Mouse (Mus musculus) hindbrain, embryonic 15.5 days (tissue): ENCODE results near the gene Zkscan6. TPM values are rescaled to one million over a fixed set of nuclear protein-coding genes. Genes with fewer than 3 reads are reported as not detected.

Experiments
- ATAC-seq: fragments of 200-750 bp; cut with Nextera tagmentation; 2 replicates; pipeline ENCODE4 v1.8.0; 2017; ENCODE audit warnings: low read depth, moderate number of reproducible peaks, moderate TSS enrichment; ENCODE audit not compliant: low FRiP score
- H3K27ac ChIP-seq: fragments of 300-500 bp; sonication (generic); replicated peaks from 2 replicates; pipeline ENCODE4 v1.5.1; 2015; ENCODE audit warnings: mild to moderate bottlenecking, inconsistent platforms
- H3K27me3 ChIP-seq: fragments of 300-500 bp; sonication (generic); 2 replicates; pipeline ENCODE4 v1.6.1; 2015; ENCODE audit warnings: control low read depth, inconsistent platforms
- H3K36me3 ChIP-seq: fragments of 300-500 bp; sonication (generic); 2 replicates; pipeline ENCODE4 v1.6.1; 2015; ENCODE audit warnings: control low read depth, inconsistent platforms
- H3K4me1 ChIP-seq: fragments of 300-500 bp; sonication (generic); replicated peaks from 2 replicates; pipeline ENCODE4 v1.6.1; 2015; ENCODE audit warnings: control low read depth, inconsistent platforms
- H3K4me2 ChIP-seq: fragments of 300-500 bp; sonication (generic); 2 replicates; pipeline ENCODE4 v1.6.1; 2015; ENCODE audit warnings: moderate library complexity, mild to moderate bottlenecking, inconsistent platforms
- H3K4me3 ChIP-seq: fragments of 300-500 bp; sonication (generic); 2 replicates; pipeline ENCODE4 v1.5.1; 2015; ENCODE audit warnings: mild to moderate bottlenecking, inconsistent platforms
- H3K9ac ChIP-seq: fragments of 300-500 bp; sonication (generic); 2 replicates; pipeline ENCODE4 v1.6.1; 2015; ENCODE audit warnings: inconsistent platforms
- H3K9me3 ChIP-seq: fragments of 300-500 bp; sonication (generic); 2 replicates; pipeline ENCODE4 v1.6.1; 2016; ENCODE audit warnings: control low read depth, inconsistent platforms
- WGBS: fragments of 180-500 bp; shearing (Covaris S2); methylation state at CpG from one replicate; pipeline ENCODE4 v1.1.7; 2015; 5-methylcytosine and 5-hydroxymethylcytosine counted together
- polyA plus RNA-seq: library from polyadenylated mRNA; unstranded; fragments of >200 nt; fragmentation: Nextera tagmentation; extraction: Ambion mirVana; gene quantifications from 2 replicates; pipeline ENCODE4 v1.2.1, GENCODE M21; 2015

Gene Zkscan6
- polyA plus RNA-seq, 1 experiment from 2014 or later, result 19.9 TPM

GRCm38 (mm10) chr11:65781596-65781995, 25.4 kb upstream of the Zkscan6 start:
- H3K27me3 ChIP-seq, result no peaks in the 10 kb centered on the region
- no peak overlapping the region for H3K4me3 ChIP-seq
- H3K9ac ChIP-seq, result no peak overlapping the region
- H3K4me2 ChIP-seq, result no peak overlapping the region
- H3K4me1 ChIP-seq, result peaks cover 19% of the 10 kb centered on the region
- no peaks in the 10 kb centered on the region for H3K9me3 ChIP-seq
- 92% methylated on average over 3 of the region's 3 CpGs for WGBS
- ATAC-seq, result no peak
- H3K27ac ChIP-seq, result no peak overlapping the region
- H3K36me3 ChIP-seq, result peaks cover 9% of the 10 kb centered on the region

- ATAC-seq, result no peak
- H3K27me3 ChIP-seq, result no peaks in the 10 kb centered on the region
- H3K9me3 ChIP-seq, result no peaks in the 10 kb centered on the region
- H3K4me1 ChIP-seq, result peaks cover 28% of the 10 kb centered on the region
- no peaks in the 10 kb centered on the region for H3K36me3 ChIP-seq
- peak overlapping the region; percentile 60 for H3K4me2 ChIP-seq
- 89% methylated on average over 2 of the region's 2 CpGs for WGBS
- no peak overlapping the region for H3K9ac ChIP-seq
- H3K4me3 ChIP-seq, result peak overlapping the region; percentile 3; the same call in 1 of the 2 replicates
- no peak overlapping the region for H3K27ac ChIP-seq
Observed at GRCm38 (mm10) chr11:65786160-65786559, 20.8 kb upstream of the Zkscan6 start.

- peak; percentile 89 for ATAC-seq
- H3K27me3 ChIP-seq, result no peaks in the 10 kb centered on the region
- H3K9ac ChIP-seq, result peak overlapping the region; percentile 96
- H3K27ac ChIP-seq, result peak overlapping the region; percentile 92
- H3K4me1 ChIP-seq, result peaks cover 28% of the 10 kb centered on the region
- no peaks in the 10 kb centered on the region for H3K9me3 ChIP-seq
- peak overlapping the region; percentile 89 for H3K4me3 ChIP-seq
- H3K36me3 ChIP-seq, result no peaks in the 10 kb centered on the region
- peak overlapping the region; percentile 60 for H3K4me2 ChIP-seq
- WGBS, result under 1% methylated on average over 64 of the region's 71 CpGs
Observed at GRCm38 (mm10) chr11:65787421-65788151, 19.4 kb upstream of the Zkscan6 start.

GRCm38 (mm10) chr11:65788154-65788553, 18.8 kb upstream of the Zkscan6 start, which contains the start of gene Map2k4:
TSS of gene Map2k4 (minus strand) at chr11:65788297.
- Histone ChIP-seq H3K36me3 (no peaks in the 10 kb centered on the region), H3K9ac (peak within 1 kb of the TSS; percentile 96), H3K4me2 (peak within 1 kb of the TSS; percentile 60), H3K4me1 (peaks cover 28% of the 10 kb centered on the region), H3K4me3 (peak within 1 kb of the TSS; percentile 89), H3K27ac (peak within 1 kb of the TSS; percentile 92), H3K9me3 (no peaks in the 10 kb centered on the region), H3K27me3 (no peaks in the 10 kb centered on the region)
- peak; percentile 99 for ATAC-seq
- 0% methylated on average over 22 of the region's 36 CpGs for WGBS

- Histone ChIP-seq H3K9me3 (no peaks in the 10 kb centered on the region), H3K4me3 (no peak overlapping the region), H3K4me1 (no peaks in the 10 kb centered on the region), H3K4me2 (no peak overlapping the region), H3K27ac (no peak overlapping the region), H3K27me3 (no peaks in the 10 kb centered on the region), H3K36me3 (no peaks in the 10 kb centered on the region), H3K9ac (no peak overlapping the region)
- no peak for ATAC-seq
- WGBS, result 83% methylated on average over 10 of the region's 10 CpGs
Observed at GRCm38 (mm10) chr11:65794428-65795219, 12.4 kb upstream of the Zkscan6 start.

GRCm38 (mm10) chr11:65795896-65796295, 11.1 kb upstream of the Zkscan6 start:
- Histone ChIP-seq H3K4me1 (no peaks in the 10 kb centered on the region), H3K36me3 (no peaks in the 10 kb centered on the region), H3K9me3 (no peaks in the 10 kb centered on the region), H3K4me3 (no peak overlapping the region), H3K9ac (no peak overlapping the region), H3K27me3 (no peaks in the 10 kb centered on the region), H3K4me2 (no peak overlapping the region), H3K27ac (no peak overlapping the region)
- no peak for ATAC-seq
- 92% methylated on average over 1 of the region's 1 CpGs for WGBS

- 78% methylated on average over 3 of the region's 3 CpGs for WGBS
- H3K27me3 ChIP-seq, result no peaks in the 10 kb centered on the region
- ATAC-seq, result no peak
- peaks cover 8% of the 10 kb centered on the region for H3K4me1 ChIP-seq
- H3K4me2 ChIP-seq, result no peak overlapping the region
- no peaks in the 10 kb centered on the region for H3K36me3 ChIP-seq
- no peak overlapping the region for H3K9ac ChIP-seq
- H3K4me3 ChIP-seq, result no peak overlapping the region
- no peak overlapping the region for H3K27ac ChIP-seq
- no peaks in the 10 kb centered on the region for H3K9me3 ChIP-seq
Observed at GRCm38 (mm10) chr11:65801899-65802298, 5.1 kb upstream of the Zkscan6 start.

- Histone ChIP-seq H3K27me3 (no peaks in the 10 kb centered on the region), H3K9me3 (no peaks in the 10 kb centered on the region), H3K4me2 (peak overlapping the region; percentile 77), H3K36me3 (no peaks in the 10 kb centered on the region), H3K9ac (peak overlapping the region; percentile 72), H3K27ac (peak overlapping the region; percentile 79), H3K4me1 (peaks cover 22% of the 10 kb centered on the region), H3K4me3 (peak overlapping the region; percentile 83)
- 2% methylated on average over 20 of the region's 20 CpGs for WGBS
- no peak; the same call in 1 of the 2 replicates for ATAC-seq
Observed at GRCm38 (mm10) chr11:65806321-65806904, 562 bp upstream of the Zkscan6 start.

- no peaks in the 10 kb centered on the region for H3K9me3 ChIP-seq
- peak overlapping the region; percentile 83 for H3K4me3 ChIP-seq
- peak overlapping the region; percentile 77 for H3K4me2 ChIP-seq
- ATAC-seq, result peak; percentile 36; the same call in 1 of the 2 replicates
- H3K27ac ChIP-seq, result peak overlapping the region; percentile 79
- no peaks in the 10 kb centered on the region for H3K27me3 ChIP-seq
- 48% methylated on average over 7 of the region's 7 CpGs for WGBS
- peak overlapping the region; percentile 72 for H3K9ac ChIP-seq
- H3K36me3 ChIP-seq, result no peaks in the 10 kb centered on the region
- H3K4me1 ChIP-seq, result peaks cover 27% of the 10 kb centered on the region
Observed at GRCm38 (mm10) chr11:65807601-65808000, 626 bp downstream of the Zkscan6 start.

GRCm38 (mm10) chr11:65812088-65812487, 5.1 kb downstream of the Zkscan6 start:
- Histone ChIP-seq H3K4me2 (no peak overlapping the region), H3K9me3 (no peaks in the 10 kb centered on the region), H3K27ac (no peak overlapping the region), H3K4me1 (peaks cover 20% of the 10 kb centered on the region), H3K9ac (no peak overlapping the region), H3K27me3 (no peaks in the 10 kb centered on the region), H3K36me3 (peaks cover 15% of the 10 kb centered on the region; the same call in 1 of the 2 replicates), H3K4me3 (no peak overlapping the region)
- ATAC-seq, result no peak
- WGBS, result 28% methylated on average over 5 of the region's 5 CpGs

GRCm38 (mm10) chr11:65814381-65814780, 7.4 kb downstream of the Zkscan6 start:
- 78% methylated on average over 9 of the region's 9 CpGs for WGBS
- Histone ChIP-seq H3K4me1 (peaks cover 7% of the 10 kb centered on the region), H3K9ac (no peak overlapping the region), H3K36me3 (peaks cover 19% of the 10 kb centered on the region; the same call in 1 of the 2 replicates), H3K4me2 (no peak overlapping the region), H3K27ac (no peak overlapping the region), H3K4me3 (no peak overlapping the region), H3K9me3 (no peaks in the 10 kb centered on the region), H3K27me3 (no peaks in the 10 kb centered on the region)
- ATAC-seq, result no peak

GRCm38 (mm10) chr11:65816237-65816636, 9.3 kb downstream of the Zkscan6 start:
- Histone ChIP-seq H3K9ac (no peak overlapping the region), H3K4me1 (peaks cover 7% of the 10 kb centered on the region), H3K4me2 (no peak overlapping the region), H3K9me3 (no peaks in the 10 kb centered on the region), H3K36me3 (peaks cover 19% of the 10 kb centered on the region; the same call in 1 of the 2 replicates), H3K27ac (no peak overlapping the region), H3K4me3 (no peak overlapping the region), H3K27me3 (no peaks in the 10 kb centered on the region)
- no peak for ATAC-seq
- WGBS, result 53% methylated on average over 6 of the region's 6 CpGs
